Mouse (Mus musculus) right cerebral cortex, postnatal 10 days (tissue): ENCODE data around the gene Itgb6.

Experiments
- DNase-seq, 2 experiments: peaks; one replicate each; pipeline ENCODE4 v3.0.0; 2021; ENCODE audit warnings: low spot score in 2 of 2

Gene Itgb6

GRCm38 (mm10) chr2:60712891-60713290 is 9.6 kb downstream of the Itgb6 start:
- DNase-seq: no peak

GRCm38 (mm10) chr2:60712483-60712882 is 10.0 kb downstream of the Itgb6 start:
- DNase-seq: no peak

GRCm38 (mm10) chr2:60711098-60711880 is 11.2 kb downstream of the Itgb6 start:
- no peak for DNase-seq

GRCm38 (mm10) chr2:60710317-60710716 is 12.1 kb downstream of the Itgb6 start:
- no peak for DNase-seq

- DNase-seq: no peak
Measured at GRCm38 (mm10) chr2:60708671-60709070, 13.8 kb downstream of the Itgb6 start.

- DNase-seq: no peak
Measured at GRCm38 (mm10) chr2:60706866-60707265, 15.6 kb downstream of the Itgb6 start.

- no peak for DNase-seq
Measured at GRCm38 (mm10) chr2:60705426-60705825, 17.0 kb downstream of the Itgb6 start.

GRCm38 (mm10) chr2:60703315-60703714 is 19.1 kb downstream of the Itgb6 start:
- DNase-seq: no peak

- DNase-seq: no peak
Measured at GRCm38 (mm10) chr2:60700956-60701355, 21.5 kb downstream of the Itgb6 start.

- DNase-seq: no peak
Measured at GRCm38 (mm10) chr2:60700013-60700412, 22.4 kb downstream of the Itgb6 start.

- no peak for DNase-seq
Measured at GRCm38 (mm10) chr2:60699591-60699990, 22.9 kb downstream of the Itgb6 start.

- no peak for DNase-seq
Measured at GRCm38 (mm10) chr2:60698155-60698554, 24.3 kb downstream of the Itgb6 start.

- DNase-seq: no peak
Measured at GRCm38 (mm10) chr2:60697530-60697929, 24.9 kb downstream of the Itgb6 start.

- DNase-seq: no peak
Measured at GRCm38 (mm10) chr2:60696559-60696958, 25.9 kb downstream of the Itgb6 start.

GRCm38 (mm10) chr2:60695706-60696105 is 26.7 kb downstream of the Itgb6 start:
- DNase-seq: no peak

- DNase-seq: no peak
Measured at GRCm38 (mm10) chr2:60694563-60694962, 27.9 kb downstream of the Itgb6 start.

- no peak for DNase-seq
Measured at GRCm38 (mm10) chr2:60692239-60692638, 30.2 kb downstream of the Itgb6 start.

GRCm38 (mm10) chr2:60690212-60690611 is 32.2 kb downstream of the Itgb6 start:
- DNase-seq: no peak

GRCm38 (mm10) chr2:60688944-60689615 is 33.4 kb downstream of the Itgb6 start:
- DNase-seq: no peak

GRCm38 (mm10) chr2:60688150-60688549 is 34.3 kb downstream of the Itgb6 start:
- DNase-seq: no peak

- DNase-seq: no peak
Measured at GRCm38 (mm10) chr2:60685973-60686372, 36.5 kb downstream of the Itgb6 start.

- DNase-seq: no peak
Measured at GRCm38 (mm10) chr2:60684168-60684567, 38.3 kb downstream of the Itgb6 start.

GRCm38 (mm10) chr2:60682554-60682953 is 39.9 kb downstream of the Itgb6 start:
- no peak for DNase-seq
